Mouse (Mus musculus): ENCODE measurements around the gene Akap8.

Akap8 gene

GRCm38 (mm10) chr17:32283771-32284221 lies 37.2 kb downstream of the Akap8 start:
- peak; percentile 76 for DNase-seq (ENCODE audit: extremely low spot score)

GRCm38 (mm10) chr17:32283341-32283740 lies 37.7 kb downstream of the Akap8 start:
- no peak for DNase-seq (ENCODE audit: extremely low spot score)

DNA sequence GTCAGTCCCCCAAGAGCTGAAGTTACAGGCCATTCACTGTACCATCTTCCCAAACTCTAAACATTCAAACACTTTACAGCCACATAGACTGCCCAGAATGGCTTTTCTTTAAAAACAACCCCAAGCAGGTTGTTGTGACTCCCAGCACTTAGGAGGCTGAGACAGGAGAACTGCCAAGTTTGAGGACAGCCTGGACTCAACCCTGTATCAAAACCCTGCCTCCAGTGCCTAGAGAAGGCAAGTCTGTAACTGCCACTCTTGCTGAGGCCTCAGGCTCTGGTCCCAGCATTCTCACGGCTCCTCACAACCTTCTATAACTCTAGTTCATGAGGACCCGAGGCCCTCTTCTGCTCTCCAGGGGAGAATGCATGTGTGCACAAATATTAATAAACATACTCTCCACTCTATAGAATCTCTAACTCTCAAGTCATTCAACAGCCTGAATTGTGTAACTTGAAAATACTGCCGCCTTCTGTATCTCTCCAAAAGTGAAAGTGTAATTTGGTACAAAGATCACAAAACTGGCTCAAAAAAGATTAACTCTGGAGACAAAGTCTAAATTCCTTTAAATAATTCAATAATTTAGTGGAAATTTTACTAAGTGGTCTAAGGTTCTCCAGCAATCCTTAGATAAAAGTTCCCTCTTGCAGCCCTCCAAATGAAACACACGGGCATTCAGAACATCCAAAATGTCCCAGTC lies 39.3 kb downstream of the Akap8 start:
- no peak for DNase-seq (ENCODE audit: extremely low spot score)

DNA sequence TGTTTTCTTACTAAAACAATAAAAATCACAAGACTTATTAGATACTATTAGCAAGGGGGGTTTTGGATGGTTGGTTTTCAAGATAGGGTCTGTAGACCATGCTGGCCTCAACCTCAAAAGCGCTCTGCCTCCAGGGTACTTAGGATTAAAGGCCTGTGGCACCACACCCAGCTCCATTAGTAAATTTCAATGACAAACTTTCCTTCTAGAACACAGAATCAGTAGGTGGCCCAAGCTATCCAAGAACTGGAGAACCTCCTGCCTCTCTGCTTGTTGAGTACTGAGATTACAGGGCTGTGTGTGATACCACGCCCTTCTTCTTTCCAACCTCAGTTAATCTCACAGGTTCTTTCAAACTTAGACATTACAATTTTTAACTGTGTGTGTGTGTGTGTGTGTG lies 39.9 kb downstream of the Akap8 start:
- no peak for DNase-seq (ENCODE audit: extremely low spot score)

GRCm38 (mm10) chr17:32280575-32280974 lies 40.5 kb downstream of the Akap8 start:
- DNase-seq (ENCODE audit: extremely low spot score), result no peak

- no peak for DNase-seq (ENCODE audit: extremely low spot score)
Observed at GRCm38 (mm10) chr17:32277201-32277600, 43.8 kb downstream of the Akap8 start.

GRCm38 (mm10) chr17:32275568-32275967 lies 45.5 kb downstream of the Akap8 start:
- DNase-seq (ENCODE audit: extremely low spot score), result no peak

- DNase-seq (ENCODE audit: extremely low spot score), result no peak
Observed at GRCm38 (mm10) chr17:32269151-32269550, 51.9 kb downstream of the Akap8 start.

GRCm38 (mm10) chr17:32268540-32268960 lies 52.5 kb downstream of the Akap8 start:
- DNase-seq (ENCODE audit: extremely low spot score), result no peak

DNA sequence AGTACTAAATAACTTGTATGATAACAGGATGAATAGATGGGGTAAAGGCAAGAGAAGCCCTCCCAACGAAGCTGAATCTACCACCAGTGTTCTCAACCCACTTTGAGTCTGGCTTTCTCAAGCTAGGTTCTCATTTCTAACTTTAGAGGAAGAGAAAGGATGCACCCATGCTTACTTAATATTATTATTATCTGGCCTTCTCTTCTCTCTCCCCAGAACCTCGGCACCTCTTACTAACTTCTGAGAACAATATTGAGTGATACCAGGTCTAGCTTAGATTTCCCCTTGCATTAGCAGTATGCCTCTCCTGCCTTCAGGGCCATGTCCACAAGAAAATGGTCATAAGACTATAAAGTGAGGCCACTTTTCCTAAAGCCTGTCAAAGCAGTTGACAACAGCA lies 52.9 kb downstream of the Akap8 start:
- DNase-seq (ENCODE audit: extremely low spot score), result no peak

GRCm38 (mm10) chr17:32267617-32268016 lies 53.4 kb downstream of the Akap8 start:
- no peak for DNase-seq (ENCODE audit: extremely low spot score)

DNA sequence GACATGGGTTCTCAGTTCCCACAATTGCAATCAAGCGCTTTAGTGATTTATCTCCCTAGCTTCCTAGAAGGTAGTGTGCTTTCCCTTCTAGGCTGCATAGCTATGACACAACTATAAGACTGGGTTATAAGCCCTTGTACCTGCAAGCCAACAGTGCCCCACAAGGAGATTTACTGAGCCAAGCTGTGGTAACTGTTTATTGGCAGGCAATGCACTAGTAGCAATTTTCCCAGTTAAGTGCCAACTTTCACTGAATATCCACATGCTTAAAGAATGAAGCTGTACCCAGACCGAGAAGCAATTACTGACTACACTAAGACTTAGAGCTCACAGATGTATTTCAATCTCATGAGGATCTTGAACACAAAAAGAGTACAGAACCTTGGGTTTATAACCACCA lies 57.4 kb downstream of the Akap8 start:
- no peak for DNase-seq (ENCODE audit: extremely low spot score)

- DNase-seq (ENCODE audit: extremely low spot score), result no peak
Observed at GRCm38 (mm10) chr17:32262831-32263559, 58.0 kb downstream of the Akap8 start.

DNA sequence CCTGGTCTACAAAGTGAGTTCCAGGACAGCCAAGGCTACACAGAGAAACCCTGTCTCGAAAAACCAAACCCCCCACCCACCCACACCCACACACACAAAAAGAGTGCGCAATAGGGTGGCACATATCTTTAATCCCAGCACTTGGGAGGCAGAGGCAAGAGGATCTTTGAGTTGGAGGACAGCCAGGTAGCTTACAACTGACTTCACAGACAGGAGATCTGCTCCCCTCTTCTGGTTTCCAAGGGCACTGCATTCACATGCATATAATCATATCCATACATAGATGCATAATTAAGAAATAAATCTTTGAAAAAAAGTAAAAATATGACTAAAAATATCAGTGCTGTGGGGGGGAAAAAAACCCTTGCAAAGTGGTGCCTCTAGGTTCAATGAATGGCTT lies 62.2 kb downstream of the Akap8 start:
- no peak for DNase-seq (ENCODE audit: extremely low spot score)

DNA sequence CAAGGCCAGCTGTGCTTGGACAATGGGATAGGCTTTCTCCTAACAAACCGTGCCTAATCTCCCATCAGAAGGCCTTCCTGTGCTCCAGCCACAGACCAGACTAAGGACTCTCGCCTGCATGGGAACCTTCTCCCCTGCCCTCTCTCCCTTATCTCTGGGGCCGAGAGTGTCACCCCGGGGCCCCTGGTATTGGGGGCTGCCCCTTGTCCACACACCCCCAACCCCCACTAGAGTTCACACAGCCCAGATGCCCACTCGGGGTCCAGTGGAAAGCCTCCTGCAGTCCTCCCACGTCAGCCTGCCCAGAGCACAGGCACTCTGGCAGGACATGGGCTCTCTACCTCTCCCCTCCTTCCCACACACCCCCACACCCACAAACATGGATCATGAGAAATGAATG lies 63.1 kb downstream of the Akap8 start:
- no peak for DNase-seq (ENCODE audit: extremely low spot score)

DNA sequence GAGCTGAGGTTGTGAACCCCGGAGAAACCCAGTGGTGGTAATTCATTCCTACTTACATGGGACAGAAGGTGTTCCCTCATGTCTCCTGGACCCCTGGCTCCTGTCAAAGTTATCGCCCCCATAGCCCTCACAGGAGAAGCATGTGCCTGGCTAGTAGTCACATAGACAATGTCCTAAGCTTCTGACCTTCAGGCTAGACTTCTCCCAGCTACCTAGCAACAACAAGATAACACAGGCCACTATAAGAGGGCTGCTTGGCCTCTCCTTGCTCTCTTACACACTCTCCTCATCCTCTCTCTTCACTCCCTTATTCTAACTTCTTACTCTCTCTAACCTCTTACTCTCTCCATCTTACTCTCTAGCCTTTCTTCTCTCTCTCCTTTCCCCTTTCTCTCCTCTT lies 63.6 kb downstream of the Akap8 start:
- DNase-seq (ENCODE audit: extremely low spot score), result no peak

DNA sequence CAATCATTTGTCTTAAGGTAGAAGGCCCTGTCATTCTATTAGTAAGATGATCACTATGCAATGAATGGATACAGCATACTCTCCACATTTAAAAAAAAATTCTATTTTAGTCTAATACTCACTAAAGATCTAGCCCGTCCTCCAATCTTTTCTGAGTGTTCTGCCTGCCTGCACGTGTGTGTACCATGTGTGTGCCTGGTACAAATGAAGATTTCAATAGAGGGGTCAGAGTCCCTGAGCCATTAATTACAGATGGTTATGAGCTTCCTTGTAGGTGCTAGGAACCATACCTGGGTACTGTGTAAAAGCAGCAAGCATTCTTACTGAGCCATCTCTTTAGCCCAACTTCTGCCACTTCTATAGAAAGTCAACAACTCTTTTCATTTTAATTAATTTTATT lies 64.1 kb downstream of the Akap8 start:
- DNase-seq (ENCODE audit: extremely low spot score), result no peak
